Mouse (Mus musculus): Measurements from ENCODE around the gene Emp1.

- no peak for TF ChIP-seq CTCF (IDR thresholded peaks at IDR 0.05; ENCODE audit: low read depth, low read length)
- no peak for TF ChIP-seq POLR2A (IDR thresholded peaks at IDR 0.05; ENCODE audit: extremely low read depth, insufficient read depth, low read length)
These were observed 36.5 kb downstream of the Emp1 start for GRCm38 (mm10) chr6:135398801-135399200.
